Mouse (Mus musculus): ENCODE results near the gene Iqcc. TPM values are rescaled to one million over a fixed set of nuclear protein-coding genes. Genes with fewer than 3 reads are reported as not detected.

Iqcc gene
- polyA plus RNA-seq, 1 experiment from 2014 or later = 8.2 TPM

GRCm38 (mm10) chr4:129572236-129573092 lies 46.4 kb downstream of the Iqcc start:
- no peak overlapping the region for H3K9ac ChIP-seq (replicated peaks)
- no peaks in the 10 kb centered on the region for H3K36me3 ChIP-seq (replicated peaks; ENCODE audit: insufficient read depth, low read length)
- WGBS (ENCODE audit: insufficient replicate concordance) = 73% methylated on average over 13 of the region's 13 CpGs
- H3K4me1 ChIP-seq (ENCODE audit: insufficient read depth) = peaks cover 3% of the 10 kb centered on the region; the same call in 1 of the 2 replicates
- DNase-seq = no peak
- ATAC-seq = peak; percentile 66
- H3K4me2 ChIP-seq (ENCODE audit: low read depth, low read length) = no peak overlapping the region
- H3K27me3 ChIP-seq (ENCODE audit: insufficient read depth, low read length) = no peaks in the 10 kb centered on the region
- H3K27ac ChIP-seq (ENCODE audit: low read depth) = peak overlapping the region; percentile 51; the same call in 1 of the 2 replicates
- TF ChIP-seq CTCF (IDR thresholded peaks at IDR 0.05; ENCODE audit: low read depth) (no peak), EP300 (IDR thresholded peaks at IDR 0.05; ENCODE audit: low read depth) (peak; percentile 52; the same call in 1 of the 2 replicates)
- no peaks in the 10 kb centered on the region for H3K9me3 ChIP-seq (ENCODE audit: low read length)
- no peak overlapping the region for H3K4me3 ChIP-seq (ENCODE audit: low read depth, low read length)

- no peaks in the 10 kb centered on the region for H3K27me3 ChIP-seq (ENCODE audit: insufficient read depth, low read length)
- no peaks in the 10 kb centered on the region for H3K36me3 ChIP-seq (replicated peaks; ENCODE audit: insufficient read depth, low read length)
- 66% methylated on average over 8 of the region's 8 CpGs for WGBS (ENCODE audit: insufficient replicate concordance)
- H3K9me3 ChIP-seq (ENCODE audit: low read length) = no peaks in the 10 kb centered on the region
- no peak overlapping the region for H3K9ac ChIP-seq (replicated peaks)
- peak overlapping the region; percentile 34; the same call in 1 of the 2 replicates for H3K27ac ChIP-seq (ENCODE audit: low read depth)
- no peak overlapping the region for H3K4me3 ChIP-seq (ENCODE audit: low read depth, low read length)
- DNase-seq = no peak
- no peak for TF ChIP-seq CTCF (IDR thresholded peaks at IDR 0.05; ENCODE audit: low read depth)
- TF ChIP-seq EP300 (IDR thresholded peaks at IDR 0.05; ENCODE audit: low read depth) = no peak
- ATAC-seq = no peak
- H3K4me2 ChIP-seq (ENCODE audit: low read depth, low read length) = no peak overlapping the region
- peaks cover 3% of the 10 kb centered on the region; the same call in 1 of the 2 replicates for H3K4me1 ChIP-seq (ENCODE audit: insufficient read depth)
Observed at GRCm38 (mm10) chr4:129571551-129572084, 47.3 kb downstream of the Iqcc start.

GRCm38 (mm10) chr4:129570028-129570427 lies 48.9 kb downstream of the Iqcc start:
- H3K4me1 ChIP-seq (ENCODE audit: insufficient read depth) = peaks cover 1% of the 10 kb centered on the region; the same call in 1 of the 2 replicates
- 77% methylated on average over 6 of the region's 6 CpGs for WGBS (ENCODE audit: insufficient replicate concordance)
- no peaks in the 10 kb centered on the region for H3K9me3 ChIP-seq (ENCODE audit: low read length)
- no peak overlapping the region for H3K9ac ChIP-seq (replicated peaks)
- H3K4me2 ChIP-seq (ENCODE audit: low read depth, low read length) = no peak overlapping the region
- H3K27me3 ChIP-seq (ENCODE audit: insufficient read depth, low read length) = no peaks in the 10 kb centered on the region
- no peaks in the 10 kb centered on the region for H3K36me3 ChIP-seq (replicated peaks; ENCODE audit: insufficient read depth, low read length)
- H3K27ac ChIP-seq (ENCODE audit: low read depth) = no peak overlapping the region
- H3K4me3 ChIP-seq (ENCODE audit: low read depth, low read length) = no peak overlapping the region
- ATAC-seq (no peak), DNase-seq (no peak)
- no peak for TF ChIP-seq CTCF (IDR thresholded peaks at IDR 0.05; ENCODE audit: low read depth)
- no peak for TF ChIP-seq EP300 (IDR thresholded peaks at IDR 0.05; ENCODE audit: low read depth)

- WGBS (ENCODE audit: insufficient replicate concordance) = 82% methylated on average over 7 of the region's 7 CpGs
- DNase-seq = no peak
Observed at GRCm38 (mm10) chr4:129568366-129568765, 50.5 kb downstream of the Iqcc start.

DNA sequence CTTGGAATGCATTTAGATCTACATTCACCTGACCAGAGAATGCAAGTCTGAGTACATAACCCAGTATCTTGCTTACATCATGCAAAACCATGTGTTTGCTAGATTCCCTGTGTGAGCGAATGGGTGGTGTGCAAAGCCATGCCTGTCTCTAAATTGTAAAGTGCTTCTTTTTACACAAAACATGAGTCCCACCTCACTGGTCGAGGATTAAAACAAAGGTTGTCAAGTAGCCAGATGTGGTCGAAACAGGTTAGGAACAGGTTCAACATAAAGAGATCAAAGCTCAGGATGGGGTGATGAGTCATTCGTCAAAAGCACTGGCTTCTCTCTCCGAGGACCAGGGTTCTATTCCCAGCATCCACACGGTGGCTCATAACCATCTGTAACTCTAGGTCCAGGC lies 53.8 kb downstream of the Iqcc start:
- Histone ChIP-seq H3K27ac (ENCODE audit: low read depth) (no peak overlapping the region), H3K9ac (replicated peaks) (no peak overlapping the region), H3K4me2 (ENCODE audit: low read depth, low read length) (no peak overlapping the region), H3K27me3 (ENCODE audit: insufficient read depth, low read length) (no peaks in the 10 kb centered on the region), H3K4me3 (ENCODE audit: low read depth, low read length) (no peak overlapping the region), H3K36me3 (replicated peaks; ENCODE audit: insufficient read depth, low read length) (no peaks in the 10 kb centered on the region), H3K9me3 (ENCODE audit: low read length) (no peaks in the 10 kb centered on the region), H3K4me1 (ENCODE audit: insufficient read depth) (peaks cover 6% of the 10 kb centered on the region; the same call in 1 of the 2 replicates)
- TF ChIP-seq EP300 (IDR thresholded peaks at IDR 0.05; ENCODE audit: low read depth) (no peak), CTCF (IDR thresholded peaks at IDR 0.05; ENCODE audit: low read depth) (no peak)
- ATAC-seq (no peak), DNase-seq (no peak)
- WGBS (ENCODE audit: insufficient replicate concordance) = 81% methylated on average over 6 of the region's 6 CpGs

More at GRCm38 (mm10) chr4:129568366-129568765, 50.5 kb downstream of the Iqcc start:
- no peak for TF ChIP-seq CTCF (IDR thresholded peaks at IDR 0.05; ENCODE audit: low read depth)
- TF ChIP-seq EP300 (IDR thresholded peaks at IDR 0.05; ENCODE audit: low read depth) = no peak
- H3K4me1 ChIP-seq (ENCODE audit: insufficient read depth) = peaks cover 4% of the 10 kb centered on the region; the same call in 1 of the 2 replicates
- H3K27me3 ChIP-seq (ENCODE audit: insufficient read depth, low read length) = no peaks in the 10 kb centered on the region
- H3K27ac ChIP-seq (ENCODE audit: low read depth) = no peak overlapping the region
- no peak overlapping the region for H3K9ac ChIP-seq (replicated peaks)
- no peak overlapping the region for H3K4me3 ChIP-seq (ENCODE audit: low read depth, low read length)
- no peaks in the 10 kb centered on the region for H3K36me3 ChIP-seq (replicated peaks; ENCODE audit: insufficient read depth, low read length)
- no peaks in the 10 kb centered on the region for H3K9me3 ChIP-seq (ENCODE audit: low read length)
- ATAC-seq = no peak
- H3K4me2 ChIP-seq (ENCODE audit: low read depth, low read length) = no peak overlapping the region

Other genes starting within 250 kb of the Iqcc start
- 1.9 and 2.3 TPM in 2 replicates for gene Zbtb8a, start 241.0 kb downstream of the Iqcc start, polyA plus RNA-seq (2015; fragmentation: Nextera tagmentation; extraction: Ambion mirVana)
- gene Zbtb8b, start 178.2 kb downstream of the Iqcc start, polyA plus RNA-seq (2015; fragmentation: Nextera tagmentation; extraction: Ambion mirVana) = 0.40 and 0.55 TPM in 2 replicates
- gene Bsdc1, start 157.5 kb downstream of the Iqcc start, polyA plus RNA-seq (2015; fragmentation: Nextera tagmentation; extraction: Ambion mirVana) = 37.4 and 40.7 TPM in 2 replicates
- 0.11 and 0.14 TPM in 2 replicates for gene Tssk3, start 128.1 kb downstream of the Iqcc start, polyA plus RNA-seq (2015; fragmentation: Nextera tagmentation; extraction: Ambion mirVana)
- gene Fam229a, start 127.9 kb downstream of the Iqcc start, polyA plus RNA-seq (2015; fragmentation: Nextera tagmentation; extraction: Ambion mirVana) = 0.41 and 0.88 TPM in 2 replicates
- gene Marcksl1, start 105.5 kb downstream of the Iqcc start, polyA plus RNA-seq (2015; fragmentation: Nextera tagmentation; extraction: Ambion mirVana) = 42.7 and 46.9 TPM in 2 replicates
- gene Hdac1, start 76.4 kb downstream of the Iqcc start, polyA plus RNA-seq (2015; fragmentation: Nextera tagmentation; extraction: Ambion mirVana) = 54.9 and 59.0 TPM in 2 replicates
- gene Lck, start 45.5 kb downstream of the Iqcc start, polyA plus RNA-seq (2015; fragmentation: Nextera tagmentation; extraction: Ambion mirVana) = 3.3 and 3.4 TPM in 2 replicates
- 13.1 and 15.0 TPM in 2 replicates for gene Fam167b, start 40.5 kb downstream of the Iqcc start, polyA plus RNA-seq (2015; fragmentation: Nextera tagmentation; extraction: Ambion mirVana)
- gene Eif3i, start 18.5 kb downstream of the Iqcc start, polyA plus RNA-seq (2015; fragmentation: Nextera tagmentation; extraction: Ambion mirVana) = 119 and 125 TPM in 2 replicates
- 81.7 and 93.9 TPM in 2 replicates for gene Tmem234, start 18.4 kb downstream of the Iqcc start, polyA plus RNA-seq (2015; fragmentation: Nextera tagmentation; extraction: Ambion mirVana)
- 0.54 and 0.71 TPM in 2 replicates for gene Dcdc2b, start 4.8 kb downstream of the Iqcc start, polyA plus RNA-seq (2015; fragmentation: Nextera tagmentation; extraction: Ambion mirVana)
- gene Ccdc28b, start 4.8 kb upstream of the Iqcc start, polyA plus RNA-seq (2015; fragmentation: Nextera tagmentation; extraction: Ambion mirVana) = 13.1 and 15.7 TPM in 2 replicates
- gene Txlna, start 22.0 kb upstream of the Iqcc start, polyA plus RNA-seq (2015; fragmentation: Nextera tagmentation; extraction: Ambion mirVana) = 12.5 and 14.0 TPM in 2 replicates
- 3.3 and 3.7 TPM in 2 replicates for gene Kpna6, start 53.7 kb upstream of the Iqcc start, polyA plus RNA-seq (2015; fragmentation: Nextera tagmentation; extraction: Ambion mirVana)
- gene Tmem39b, start 77.7 kb upstream of the Iqcc start, polyA plus RNA-seq (2015; fragmentation: Nextera tagmentation; extraction: Ambion mirVana) = 2.2 and 2.3 TPM in 2 replicates
- gene Khdrbs1, start 123.2 kb upstream of the Iqcc start, polyA plus RNA-seq (2015; fragmentation: Nextera tagmentation; extraction: Ambion mirVana) = 18.7 and 19.6 TPM in 2 replicates
- gene Ptp4a2, start 192.1 kb upstream of the Iqcc start, polyA plus RNA-seq (2015; fragmentation: Nextera tagmentation; extraction: Ambion mirVana) = 198 and 205 TPM in 2 replicates